Mouse (Mus musculus) liver, postnatal 0 days (tissue): ENCODE measurements around the gene Tbc1d10a.

ENCODE experiments used
- CTCF ChIP-seq: sonication (generic); IDR thresholded peaks from 2 replicates; pipeline ENCODE4 v1.5.1; 2016; ENCODE audit warnings: antibody characterized with exemption, low read depth
- EP300 ChIP-seq: IDR thresholded peaks from 2 replicates; pipeline ENCODE4 v1.6.1; 2016; ENCODE audit warnings: antibody characterized with exemption, low read depth, mild to moderate bottlenecking

GRCm38 (mm10) chr11:4207655-4208054 lies 21.1 kb downstream of the Tbc1d10a start:
- TF ChIP-seq CTCF (no peak), EP300 (no peak)
